Mouse (Mus musculus): ENCODE results near the gene Ric8a. TPM values are rescaled to one million over a fixed set of nuclear protein-coding genes. Genes with fewer than 3 reads are reported as not detected.
A peak's percentile ranks its signal among the peaks of the same experiment; 100 is the strongest.

The Ric8a gene
- polyA plus RNA-seq, 1 experiment from 2014 or later, result 69.2 TPM

GRCm38 (mm10) chr7:140900220-140900619 lies 43.5 kb downstream of the Ric8a start, which contains the start of gene Cox8b:
TSS of gene Cox8b (minus strand) at chr7:140900446.
- peaks cover 4% of the 10 kb centered on the region; the same call in 1 of the 2 replicates for H3K4me1 ChIP-seq
- peaks cover 48% of the 10 kb centered on the region for H3K36me3 ChIP-seq
- H3K9ac ChIP-seq, result no peak within 1 kb of the TSS
- WGBS, result 80% methylated on average over 10 of the region's 10 CpGs
- ATAC-seq (ENCODE audit: insufficient number of reproducible peaks, insufficient read depth, low FRiP score, low TSS enrichment), result no peak
- H3K4me3 ChIP-seq, result no peak within 1 kb of the TSS
- H3K27me3 ChIP-seq, result no peaks in the 10 kb centered on the region
- no peaks in the 10 kb centered on the region for H3K9me3 ChIP-seq
- H3K27ac ChIP-seq, result no peak within 1 kb of the TSS
- no peak within 1 kb of the TSS for H3K4me2 ChIP-seq (replicated peaks)

GRCm38 (mm10) chr7:140902036-140902875 lies 45.5 kb downstream of the Ric8a start:
- Histone ChIP-seq H3K9ac (0 out of 2 replicates have a peak overlapping the region, but pooled peaks have one; percentile 2), H3K4me1 (peaks cover 4% of the 10 kb centered on the region; the same call in 1 of the 2 replicates), H3K4me2 (replicated peaks) (no peak overlapping the region), H3K9me3 (no peaks in the 10 kb centered on the region), H3K27ac (no peak overlapping the region), H3K4me3 (no peak overlapping the region), H3K27me3 (no peaks in the 10 kb centered on the region), H3K36me3 (peaks cover 29% of the 10 kb centered on the region)
- no peak for ATAC-seq (ENCODE audit: insufficient number of reproducible peaks, insufficient read depth, low FRiP score, low TSS enrichment)
- WGBS, result 52% methylated on average over 15 of the region's 15 CpGs

GRCm38 (mm10) chr7:140903212-140903611 lies 46.5 kb downstream of the Ric8a start:
- Histone ChIP-seq H3K9ac (no peak overlapping the region), H3K4me3 (no peak overlapping the region), H3K9me3 (no peaks in the 10 kb centered on the region), H3K27me3 (no peaks in the 10 kb centered on the region), H3K4me2 (replicated peaks) (no peak overlapping the region), H3K36me3 (peaks cover 20% of the 10 kb centered on the region), H3K27ac (no peak overlapping the region), H3K4me1 (peaks cover 4% of the 10 kb centered on the region)
- ATAC-seq (ENCODE audit: insufficient number of reproducible peaks, insufficient read depth, low FRiP score, low TSS enrichment), result no peak
- 22% methylated on average over 13 of the region's 13 CpGs for WGBS

GRCm38 (mm10) chr7:140905642-140906081 lies 48.9 kb downstream of the Ric8a start:
- 71% methylated on average over 2 of the region's 2 CpGs for WGBS

GRCm38 (mm10) chr7:140907131-140907530 lies 50.4 kb downstream of the Ric8a start:
- Histone ChIP-seq H3K27ac (no peak overlapping the region), H3K27me3 (no peaks in the 10 kb centered on the region), H3K9me3 (no peaks in the 10 kb centered on the region), H3K4me1 (no peaks in the 10 kb centered on the region; the same call in 1 of the 2 replicates), H3K36me3 (no peaks in the 10 kb centered on the region), H3K4me3 (no peak overlapping the region), H3K4me2 (replicated peaks) (no peak overlapping the region), H3K9ac (no peak overlapping the region)
- no peak for ATAC-seq (ENCODE audit: insufficient number of reproducible peaks, insufficient read depth, low FRiP score, low TSS enrichment)
- WGBS, result 81% methylated on average over 13 of the region's 13 CpGs

More at GRCm38 (mm10) chr7:140905642-140906081, 48.9 kb downstream of the Ric8a start:
- Histone ChIP-seq H3K9me3 (no peaks in the 10 kb centered on the region), H3K36me3 (peaks cover 2% of the 10 kb centered on the region; the same call in 1 of the 2 replicates), H3K4me2 (replicated peaks) (no peak overlapping the region), H3K4me3 (no peak overlapping the region), H3K9ac (no peak overlapping the region), H3K4me1 (peaks cover 4% of the 10 kb centered on the region), H3K27ac (no peak overlapping the region), H3K27me3 (no peaks in the 10 kb centered on the region)
- no peak for ATAC-seq (ENCODE audit: insufficient number of reproducible peaks, insufficient read depth, low FRiP score, low TSS enrichment)

- WGBS, result 85% methylated on average over 7 of the region's 7 CpGs
- Histone ChIP-seq H3K27ac (no peak overlapping the region), H3K9ac (no peak overlapping the region), H3K36me3 (no peaks in the 10 kb centered on the region), H3K4me2 (replicated peaks) (no peak overlapping the region), H3K27me3 (no peaks in the 10 kb centered on the region), H3K4me3 (no peak overlapping the region), H3K4me1 (no peaks in the 10 kb centered on the region; the same call in 1 of the 2 replicates), H3K9me3 (no peaks in the 10 kb centered on the region)
- no peak for ATAC-seq (ENCODE audit: insufficient number of reproducible peaks, insufficient read depth, low FRiP score, low TSS enrichment)
Measured at GRCm38 (mm10) chr7:140907697-140908096, 50.9 kb downstream of the Ric8a start.

- no peaks in the 10 kb centered on the region for H3K9me3 ChIP-seq
- no peaks in the 10 kb centered on the region for H3K36me3 ChIP-seq
- ATAC-seq (ENCODE audit: insufficient number of reproducible peaks, insufficient read depth, low FRiP score, low TSS enrichment), result no peak
- H3K4me2 ChIP-seq (replicated peaks), result peak overlapping the region; percentile 71
- no peak overlapping the region for H3K27ac ChIP-seq
- no peaks in the 10 kb centered on the region for H3K27me3 ChIP-seq
- H3K4me1 ChIP-seq, result no peaks in the 10 kb centered on the region; the same call in 1 of the 2 replicates
- 44% methylated on average over 7 of the region's 7 CpGs for WGBS
- no peak overlapping the region for H3K9ac ChIP-seq
- peak overlapping the region; percentile 41; the same call in 1 of the 2 replicates for H3K4me3 ChIP-seq
Measured at GRCm38 (mm10) chr7:140908181-140908580, 51.4 kb downstream of the Ric8a start.

- Histone ChIP-seq H3K36me3 (no peaks in the 10 kb centered on the region), H3K9me3 (no peaks in the 10 kb centered on the region), H3K27me3 (no peaks in the 10 kb centered on the region), H3K27ac (no peak overlapping the region), H3K9ac (peak overlapping the region; percentile 37; the same call in 1 of the 2 replicates), H3K4me1 (no peaks in the 10 kb centered on the region; the same call in 1 of the 2 replicates), H3K4me3 (peak overlapping the region; percentile 41), H3K4me2 (replicated peaks) (peak overlapping the region; percentile 71)
- WGBS, result under 1% methylated on average over 19 of the region's 19 CpGs
- ATAC-seq (ENCODE audit: insufficient number of reproducible peaks, insufficient read depth, low FRiP score, low TSS enrichment), result 0 out of 2 replicates have a peak, but pooled peaks have one; percentile 54
Measured at GRCm38 (mm10) chr7:140908634-140909107, 51.9 kb downstream of the Ric8a start.

GRCm38 (mm10) chr7:140912293-140912692 lies 55.5 kb downstream of the Ric8a start:
- Histone ChIP-seq H3K4me1 (no peaks in the 10 kb centered on the region; the same call in 1 of the 2 replicates), H3K4me2 (replicated peaks) (no peak overlapping the region), H3K36me3 (no peaks in the 10 kb centered on the region), H3K27me3 (no peaks in the 10 kb centered on the region), H3K4me3 (no peak overlapping the region), H3K9ac (no peak overlapping the region), H3K27ac (no peak overlapping the region), H3K9me3 (no peaks in the 10 kb centered on the region)
- WGBS, result 65% methylated on average over 3 of the region's 3 CpGs
- no peak for ATAC-seq (ENCODE audit: insufficient number of reproducible peaks, insufficient read depth, low FRiP score, low TSS enrichment)

GRCm38 (mm10) chr7:140912846-140913482 lies 56.2 kb downstream of the Ric8a start:
- ATAC-seq (ENCODE audit: insufficient number of reproducible peaks, insufficient read depth, low FRiP score, low TSS enrichment), result no peak

More at GRCm38 (mm10) chr7:140912846-140913482, 56.2 kb downstream of the Ric8a start:
- Histone ChIP-seq H3K4me2 (replicated peaks) (no peak overlapping the region), H3K9me3 (no peaks in the 10 kb centered on the region), H3K4me1 (no peaks in the 10 kb centered on the region; the same call in 1 of the 2 replicates), H3K27ac (no peak overlapping the region), H3K36me3 (no peaks in the 10 kb centered on the region), H3K9ac (no peak overlapping the region), H3K4me3 (no peak overlapping the region), H3K27me3 (no peaks in the 10 kb centered on the region)
- WGBS, result 58% methylated on average over 5 of the region's 5 CpGs
